Mouse (Mus musculus): ENCODE results near the gene B3galt2.

The B3galt2 gene

DNA sequence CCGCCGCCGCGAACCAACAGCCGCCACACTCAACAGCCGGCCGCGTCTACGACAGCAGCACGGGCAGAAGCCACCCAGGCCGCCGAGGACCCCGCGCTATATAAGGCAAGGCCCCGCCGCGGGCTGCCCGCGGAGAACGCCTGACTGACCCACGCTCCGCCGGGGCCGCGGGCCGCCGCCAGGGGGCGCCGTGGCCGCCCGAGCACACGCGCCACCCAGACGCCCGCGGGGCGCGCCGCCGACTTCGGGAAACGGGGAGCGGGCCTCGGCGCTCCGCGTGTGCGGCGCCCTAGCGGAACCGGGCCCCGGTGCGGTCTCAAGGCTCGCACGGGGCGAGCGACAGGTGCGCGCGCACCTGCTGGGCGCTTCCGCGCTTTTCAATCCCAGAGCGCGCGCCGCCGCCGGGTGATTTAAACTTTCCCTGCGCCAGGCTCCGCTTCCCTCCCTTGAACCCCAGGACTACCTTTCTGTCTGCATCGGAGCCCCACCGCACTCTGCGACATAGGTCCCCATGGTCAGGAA is 62.3 kb downstream of the B3galt2 start, which contains the start of gene Cdc73:
Gene Cdc73 (minus strand): TSS at position 153 of the 522 bp plus-strand sequence.
- in situ Hi-C loops (cut with MboI; ENCODE audit: low sequenced_read_pairs) = no loop called here

All from CH12F3 (cell line).